Mouse (Mus musculus) ES-E14 (cell line): ENCODE results near the gene Mrpl28. TPM values are rescaled to one million over a fixed set of nuclear protein-coding genes. Genes with fewer than 3 reads are reported as not detected.

ENCODE experiments used
- DNase-seq: peaks from one replicate; pipeline ENCODE4 v3.0.0-alpha.2; 2013; ENCODE audit warnings: low read depth, low spot score
- H3K27ac ChIP-seq: 2 replicates; pipeline ENCODE4 v1.5.1; 2012; ENCODE audit warnings: low read depth, mild to moderate bottlenecking, low read length, moderate library complexity, mixed read lengths; ENCODE audit not compliant: poor library complexity, insufficient read depth, severe bottlenecking
- H3K36me3 ChIP-seq: 2 replicates; pipeline ENCODE4 v1.6.1; 2012; ENCODE audit warnings: mild to moderate bottlenecking, low read length, moderate library complexity, mixed read lengths; ENCODE audit not compliant: control insufficient read depth, poor library complexity, insufficient read depth, severe bottlenecking
- H3K4me1 ChIP-seq, 2 experiments: fragments of 150-350 bp in 1 of 2; sonication (generic) in 1 of 2; 2 replicates each; pipeline ENCODE4 v1.6.1; 2012; ENCODE audit warnings: low read length in 2 of 2, mild to moderate bottlenecking in 1 of 2, mixed read lengths in 1 of 2; ENCODE audit not compliant: control insufficient read depth in 2 of 2, insufficient read depth in 2 of 2, poor library complexity in 1 of 2
- H3K4me3 ChIP-seq, 2 experiments: fragments of 150-350 bp in 1 of 2; sonication (generic) in 1 of 2; 2 replicates each; pipeline ENCODE4 v1.5.1; 2012; ENCODE audit warnings: low read length in 2 of 2, low read depth in 1 of 2, mild to moderate bottlenecking in 1 of 2, mixed read lengths in 1 of 2; ENCODE audit not compliant: insufficient read depth in 1 of 2, poor library complexity in 1 of 2, severe bottlenecking in 1 of 2
- H3K9ac ChIP-seq: 2 replicates; pipeline ENCODE4 v1.6.1; 2012; ENCODE audit warnings: low read depth, mild to moderate bottlenecking, low read length, mixed read lengths; ENCODE audit not compliant: poor library complexity, insufficient read depth, severe bottlenecking
- H3K9me3 ChIP-seq: fragments of 150-350 bp; sonication (generic); 2 replicates; pipeline ENCODE4 v1.6.1; 2012; ENCODE audit warnings: low read depth, mild to moderate bottlenecking, low read length; ENCODE audit not compliant: control insufficient read depth, insufficient read depth
- CHD2 ChIP-seq: IDR thresholded peaks from 2 replicates; pipeline ENCODE4 v1.6.1; 2014; ENCODE audit warnings: mild to moderate bottlenecking, low read depth, low read length, inconsistent platforms
- HCFC1 ChIP-seq: IDR thresholded peaks from 2 replicates; pipeline ENCODE4 v1.6.1; 2012; ENCODE audit warnings: low read length, inconsistent platforms, borderline replicate concordance; ENCODE audit not compliant: insufficient read depth
- MAFK ChIP-seq: IDR thresholded peaks from 2 replicates; pipeline ENCODE4 v1.6.1; 2014; ENCODE audit warnings: mild to moderate bottlenecking, low read depth, low read length, inconsistent platforms; ENCODE audit not compliant: insufficient read depth
- ZC3H11A ChIP-seq: IDR thresholded peaks from 2 replicates; pipeline ENCODE4 v1.6.1; 2012; ENCODE audit warnings: low read depth, mild to moderate bottlenecking, inconsistent platforms, low read length, borderline replicate concordance
- ZNF384 ChIP-seq: IDR thresholded peaks from 2 replicates; pipeline ENCODE4 v1.6.1; 2012; ENCODE audit warnings: low read depth, low read length, inconsistent platforms
- in situ Hi-C, 2 experiments: fragments of 600-800 bp; cut with MboI; formaldehyde crosslinking; loops; one replicate each; pipeline ENCODE4 v1.15.1; 2025; ENCODE audit warnings: low sequenced_read_pairs in 2 of 2, inconsistent platforms in 1 of 2; ENCODE audit not compliant: unreplicated experiment in 2 of 2
- total RNA-seq: library from RNA; depleted of rRNA; stranded (reverse); fragments of 300-350 nt; gene quantifications from 2 replicates; pipeline ENCODE4 v1.2.3, GENCODE M21; 2012

Mrpl28 gene
- total RNA-seq, 1 experiment, result 154 TPM

DNA sequence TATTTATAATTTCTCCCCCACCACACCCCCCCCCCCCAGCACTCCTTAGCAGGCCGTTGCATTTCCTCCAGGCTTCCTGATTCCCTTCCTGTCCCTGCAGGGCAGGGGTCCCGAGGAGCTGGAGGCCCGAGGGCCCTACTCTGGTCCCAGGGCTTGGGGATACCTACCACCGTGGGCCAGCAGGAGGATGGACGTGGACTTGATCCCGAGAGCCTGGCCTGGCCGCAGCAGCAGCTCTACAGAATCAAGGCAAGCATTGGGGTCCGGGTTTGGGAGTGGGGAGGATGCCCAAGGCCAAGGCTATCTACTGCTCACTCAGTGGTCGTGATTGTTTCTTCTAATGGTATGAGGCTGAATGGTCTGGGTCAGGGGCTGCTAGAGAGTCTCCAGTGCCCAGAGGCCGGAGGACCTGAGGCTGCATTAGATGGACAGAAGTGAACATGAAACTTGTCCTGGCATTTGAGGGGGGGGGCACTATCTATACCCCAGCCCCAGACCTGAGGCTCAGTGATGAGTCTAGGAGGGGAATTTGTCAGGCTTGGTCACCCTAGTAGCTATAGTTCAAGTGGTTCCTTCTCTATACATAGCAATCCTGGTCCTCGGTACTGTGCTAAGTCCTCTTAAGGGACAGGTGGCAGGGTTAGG is 13.9 kb downstream of the Mrpl28 start:
- Histone ChIP-seq H3K27ac (no peak overlapping the region), H3K4me3 (no peak overlapping the region), H3K4me1 (peaks cover 0 to 5% of the 10 kb centered on the region in 2 experiments; a peak in 1 of 4 replicates), H3K36me3 (no peaks in the 10 kb centered on the region), H3K9me3 (no peaks in the 10 kb centered on the region), H3K9ac (no peak overlapping the region)
- no peak for DNase-seq
- TF ChIP-seq ZC3H11A (no peak), CHD2 (no peak), HCFC1 (no peak), MAFK (no peak), ZNF384 (no peak)
- in situ Hi-C loops, result no loop called here

- Histone ChIP-seq H3K4me1 (peaks cover 0 to 5% of the 10 kb centered on the region in 2 experiments; a peak in 1 of 4 replicates), H3K36me3 (peaks cover 2% of the 10 kb centered on the region), H3K4me3 (peak overlapping the region in 1 of 2 experiments; percentile 92; a peak in 3 of 4 replicates), H3K27ac (no peak overlapping the region; the same call in 1 of the 2 replicates), H3K9me3 (no peaks in the 10 kb centered on the region), H3K9ac (peak overlapping the region; percentile 53; the same call in 1 of the 2 replicates)
- TF ChIP-seq MAFK (no peak), ZNF384 (no peak), ZC3H11A (no peak), CHD2 (no peak), HCFC1 (no peak)
- in situ Hi-C loops, result no loop called here
- no peak for DNase-seq
Measured at GRCm38 (mm10) chr17:26137751-26138130, 14.4 kb downstream of the Mrpl28 start.

DNA sequence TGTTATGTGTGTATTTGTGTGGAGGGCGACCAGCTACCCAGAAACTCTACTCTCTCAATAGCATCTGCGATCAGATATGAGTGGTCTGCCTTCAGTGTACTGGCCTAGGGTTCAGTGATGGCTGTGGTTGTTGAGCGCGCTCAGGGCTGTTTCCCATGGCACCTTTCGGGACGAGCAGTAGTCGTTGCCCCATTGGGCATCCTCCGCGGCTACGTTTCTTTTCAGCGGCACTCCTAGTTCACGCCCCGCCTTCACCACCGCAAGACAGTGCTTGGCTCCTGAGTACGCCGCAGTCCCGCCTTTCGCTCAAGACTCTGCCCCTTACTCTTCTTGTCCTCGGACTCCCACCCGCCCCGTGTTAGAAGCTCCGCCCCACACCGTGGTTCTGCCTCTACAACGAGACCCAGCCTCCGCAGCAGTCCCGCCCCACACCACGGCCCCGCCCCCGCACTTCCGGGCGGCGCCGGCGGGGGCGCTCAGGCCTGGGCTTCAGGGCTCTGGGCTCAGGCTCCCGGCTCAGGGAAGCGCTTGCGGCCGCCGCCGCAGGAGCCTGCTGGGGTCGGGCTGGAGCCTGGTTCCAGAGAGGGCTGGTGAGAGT is 15.0 kb downstream of the Mrpl28 start, which contains the start of gene Axin1:
TSS of gene Axin1 (plus strand) at position 450 of the 598 bp plus-strand sequence.
- H3K4me1 ChIP-seq, result peaks cover 0 to 5% of the 10 kb centered on the region in 2 experiments; a peak in 1 of 4 replicates
- DNase-seq, result peak; percentile 99
- TF ChIP-seq MAFK (no peak), ZNF384 (no peak), CHD2 (no peak), ZC3H11A (no peak), HCFC1 (no peak)
- in situ Hi-C loops, result no loop called here
- peak within 1 kb of the TSS; percentile 92 to 93 for H3K4me3 ChIP-seq
- H3K36me3 ChIP-seq, result peaks cover 8% of the 10 kb centered on the region
- H3K9ac ChIP-seq, result peak within 1 kb of the TSS; percentile 88
- no peaks in the 10 kb centered on the region for H3K9me3 ChIP-seq
- H3K27ac ChIP-seq, result peak within 1 kb of the TSS; percentile 67

GRCm38 (mm10) chr17:26138901-26139381 is 15.6 kb downstream of the Mrpl28 start:
- TF ChIP-seq CHD2, result no peak
- no peak for TF ChIP-seq ZC3H11A
- TF ChIP-seq MAFK, result no peak
- no peak for TF ChIP-seq HCFC1
- TF ChIP-seq ZNF384, result no peak
- Histone ChIP-seq H3K36me3 (peaks cover 10% of the 10 kb centered on the region), H3K9ac (peak overlapping the region; percentile 88), H3K4me1 (peaks cover 0 to 5% of the 10 kb centered on the region in 2 experiments; a peak in 1 of 4 replicates), H3K4me3 (peak overlapping the region; percentile 92 to 93), H3K27ac (peak overlapping the region; percentile 67), H3K9me3 (no peaks in the 10 kb centered on the region)
- in situ Hi-C loops, result no loop called here
- no peak for DNase-seq
